Comparison of ENCODE assay signal across 8 mouse cellular contexts in genomic region chr15:89377938-89378828, GRCm38 (mm10). TPM values are rescaled to one million over a fixed set of nuclear protein-coding genes. Genes with fewer than 3 reads are reported as not detected.
DNase-seq lines count a peak whose midpoint lies in the region; ATAC-seq and TF ChIP-seq lines count a peak whose summit lies in the region.

No protein-coding gene starts in this region.

- H3K27ac ChIP-seq in left cerebral cortex, adult 2 months, result peak overlapping the region; percentile 40; the same call in 1 of the 2 replicates
- H3K27ac ChIP-seq in embryonic facial prominence, embryonic 11.5 days (replicated peaks; ENCODE audit: low read depth, low read length), result no peak overlapping the region
- H3K27ac ChIP-seq in hindbrain, postnatal 0 days, result no peak overlapping the region
- no peak overlapping the region for H3K27ac ChIP-seq in midbrain, postnatal 0 days (ENCODE audit: low read depth, low read length)

- no peaks in the 10 kb centered on the region for H3K36me3 ChIP-seq in embryonic facial prominence, embryonic 11.5 days (replicated peaks; ENCODE audit: control insufficient read depth, insufficient read depth, low read depth, low read length)
- H3K36me3 ChIP-seq in hindbrain, postnatal 0 days (ENCODE audit: insufficient read depth, low read length), result no peaks in the 10 kb centered on the region
- H3K36me3 ChIP-seq in midbrain, postnatal 0 days (ENCODE audit: insufficient read depth, low read length), result no peaks in the 10 kb centered on the region

- intact Hi-C loops in left cerebral cortex, adult 2 months (cut with DNase I), result no loop called here
- intact Hi-C loops in left cerebral cortex, postnatal 25 days (cut with DNase I), result loop anchor here (5.0 kb wide), 1 partner anchor 89 kb away; no protein-coding TSS in a partner anchor
- intact Hi-C loops in left cerebral cortex, postnatal 14 days (cut with DNase I), result no loop called here

- DNase-seq in left cerebral cortex, adult 2 months (ENCODE audit: extremely low spot score in 1 of 2, low spot score in 2 of 2), result no peak
- DNase-seq in left cerebral cortex, postnatal 25 days (ENCODE audit: low spot score in 2 of 2), result no peak
- no peak for DNase-seq in embryonic facial prominence, embryonic 11.5 days (ENCODE audit: low spot score)
- no peak for DNase-seq in hindbrain, postnatal 0 days (ENCODE audit: low spot score)
- DNase-seq in midbrain, postnatal 0 days (ENCODE audit: low spot score), result no peak
- DNase-seq in urinary bladder, postnatal 14 days (ENCODE audit: low spot score), result no peak
- no peak for DNase-seq in frontal cortex, postnatal 25 days (ENCODE audit: low spot score in 2 of 2)
- DNase-seq in left cerebral cortex, postnatal 14 days (ENCODE audit: low spot score in 2 of 2), result no peak

- peaks cover 35% of the 10 kb centered on the region for H3K27me3 ChIP-seq in embryonic facial prominence, embryonic 11.5 days (ENCODE audit: control insufficient read depth, insufficient read depth, low read length)
- H3K27me3 ChIP-seq in hindbrain, postnatal 0 days (ENCODE audit: insufficient read depth, low read length), result peaks cover 24% of the 10 kb centered on the region
- H3K27me3 ChIP-seq in midbrain, postnatal 0 days (ENCODE audit: insufficient read depth, low read length), result peaks cover 32% of the 10 kb centered on the region

- H3K9ac ChIP-seq in embryonic facial prominence, embryonic 11.5 days (replicated peaks; ENCODE audit: low read length), result no peak overlapping the region
- peak overlapping the region; percentile 22; the same call in 1 of the 2 replicates for H3K9ac ChIP-seq in hindbrain, postnatal 0 days (replicated peaks; ENCODE audit: low read length)
- 0 out of 2 replicates have a peak overlapping the region, but pooled peaks have one; percentile 25 for H3K9ac ChIP-seq in midbrain, postnatal 0 days (replicated peaks; ENCODE audit: low read length, poor library complexity, severe bottlenecking)

- H3K4me1 ChIP-seq in embryonic facial prominence, embryonic 11.5 days (ENCODE audit: control insufficient read depth, insufficient read depth, low read length), result peaks cover 4% of the 10 kb centered on the region; the same call in 1 of the 2 replicates
- H3K4me1 ChIP-seq in hindbrain, postnatal 0 days (ENCODE audit: insufficient read depth, low read length), result 0 out of 2 replicates have a peak, but pooled peaks cover 9% of the 10 kb centered on the region
- H3K4me1 ChIP-seq in midbrain, postnatal 0 days (ENCODE audit: insufficient read depth, low read length), result peaks cover 16% of the 10 kb centered on the region

- H3K9me3 ChIP-seq in embryonic facial prominence, embryonic 11.5 days (replicated peaks; ENCODE audit: control insufficient read depth, low read length), result no peaks in the 10 kb centered on the region
- H3K9me3 ChIP-seq in hindbrain, postnatal 0 days (ENCODE audit: low read length), result no peaks in the 10 kb centered on the region
- H3K9me3 ChIP-seq in midbrain, postnatal 0 days (ENCODE audit: low read length), result no peaks in the 10 kb centered on the region

- no peak for ATAC-seq in embryonic facial prominence, embryonic 11.5 days (replicated peaks; ENCODE audit: insufficient number of reproducible peaks, low FRiP score, low TSS enrichment, low read depth)
- ATAC-seq in hindbrain, postnatal 0 days, result no peak
- ATAC-seq in midbrain, postnatal 0 days (ENCODE audit: low FRiP score), result no peak

- H3K4me2 ChIP-seq in embryonic facial prominence, embryonic 11.5 days (ENCODE audit: low read depth, low read length), result peak overlapping the region; percentile 49
- peak overlapping the region; percentile 57 for H3K4me2 ChIP-seq in hindbrain, postnatal 0 days (ENCODE audit: low read depth, low read length)
- H3K4me2 ChIP-seq in midbrain, postnatal 0 days (ENCODE audit: low read depth, low read length, poor library complexity, severe bottlenecking), result peak overlapping the region; percentile 66

- peak overlapping the region; percentile 39 for H3K4me3 ChIP-seq in left cerebral cortex, adult 2 months
- peak overlapping the region; percentile 30 for H3K4me3 ChIP-seq in embryonic facial prominence, embryonic 11.5 days (ENCODE audit: low read depth, low read length)
- peak overlapping the region; percentile 30 for H3K4me3 ChIP-seq in hindbrain, postnatal 0 days (ENCODE audit: low read length)
- H3K4me3 ChIP-seq in midbrain, postnatal 0 days (ENCODE audit: low read depth, low read length), result peak overlapping the region; percentile 33

- WGBS in embryonic facial prominence, embryonic 11.5 days, result 12% methylated on average over 41 of the region's 46 CpGs
- 13% methylated on average over 46 of the region's 46 CpGs for WGBS in hindbrain, postnatal 0 days
- 14% methylated on average over 46 of the region's 46 CpGs for WGBS in midbrain, postnatal 0 days

- TF ChIP-seq CTCF in left cerebral cortex, adult 2 months (IDR thresholded peaks at IDR 0.05), result no peak
- no peak for TF ChIP-seq CTCF in hindbrain, postnatal 0 days (IDR thresholded peaks at IDR 0.05; ENCODE audit: low read depth)
- TF ChIP-seq CTCF in midbrain, postnatal 0 days (IDR thresholded peaks at IDR 0.05), result no peak

RNA-seq across cellular contexts. Expression of gene Odf3b, which starts 0.9 kb away (rescaled TPM):
- 1 to 10 TPM; 1.1 to 1.8 TPM for total RNA-seq in left cerebral cortex, adult 2 months (2021)
- total RNA-seq in left cerebral cortex, postnatal 25 days (2021), result under 1 TPM; 0.57 to 0.80 TPM
- polyA plus RNA-seq in embryonic facial prominence, embryonic 11.5 days (2014; fragmentation: Nextera tagmentation; extraction: Ambion mirVana), result 0.38 and 0.45 TPM in 2 replicates
- total RNA-seq in hindbrain, postnatal 0 days (2014; rRNA removed), result 0.43 and 7.2 TPM in 2 replicates
- 5.4 and 7.0 TPM in 2 replicates for polyA plus RNA-seq in hindbrain, postnatal 0 days (2015; fragmentation: Nextera tagmentation; extraction: Ambion mirVana)
- total RNA-seq in midbrain, postnatal 0 days (2014; rRNA removed), result 2.2 and 10.7 TPM in 2 replicates
- polyA plus RNA-seq in midbrain, postnatal 0 days (2015; fragmentation: Nextera tagmentation; extraction: Ambion mirVana), result 6.7 and 8.6 TPM in 2 replicates
- total RNA-seq in left cerebral cortex, postnatal 14 days (2021), result 1 to 10 TPM in 1 of 2 experiments, under 1 TPM in 1; 0.35 to 1.0 TPM

RNA-seq across cellular contexts. Expression of gene Tymp, which starts 1.3 kb away (rescaled TPM):
- total RNA-seq in left cerebral cortex, adult 2 months (2021), result 1 to 10 TPM in 1 of 2 experiments, under 1 TPM in 1; 0.77 to 2.1 TPM
- 1 to 10 TPM; 1.3 to 1.6 TPM for total RNA-seq in left cerebral cortex, postnatal 25 days (2021)
- polyA plus RNA-seq in embryonic facial prominence, embryonic 11.5 days (2014; fragmentation: Nextera tagmentation; extraction: Ambion mirVana), result 1.4 and 2.1 TPM in 2 replicates
- total RNA-seq in hindbrain, postnatal 0 days (2014; rRNA removed), result 7.8 and 8.9 TPM in 2 replicates
- 3.6 and 3.9 TPM in 2 replicates for polyA plus RNA-seq in hindbrain, postnatal 0 days (2015; fragmentation: Nextera tagmentation; extraction: Ambion mirVana)
- 4.6 and 7.0 TPM in 2 replicates for total RNA-seq in midbrain, postnatal 0 days (2014; rRNA removed)
- polyA plus RNA-seq in midbrain, postnatal 0 days (2015; fragmentation: Nextera tagmentation; extraction: Ambion mirVana), result 3.1 and 3.6 TPM in 2 replicates
- total RNA-seq in left cerebral cortex, postnatal 14 days (2021), result 1 to 10 TPM; 1.5 to 1.7 TPM

RNA-seq across cellular contexts. Expression of gene Sco2, which starts 4.5 kb away (rescaled TPM):
- 10 to 100 TPM; 28.5 to 29.1 TPM for total RNA-seq in left cerebral cortex, adult 2 months (2021)
- total RNA-seq in left cerebral cortex, postnatal 25 days (2021), result 10 to 100 TPM; 25.3 to 26.8 TPM
- polyA plus RNA-seq in embryonic facial prominence, embryonic 11.5 days (2014; fragmentation: Nextera tagmentation; extraction: Ambion mirVana), result 4.8 and 5.2 TPM in 2 replicates
- total RNA-seq in hindbrain, postnatal 0 days (2014; rRNA removed), result 28.5 and 52.6 TPM in 2 replicates
- polyA plus RNA-seq in hindbrain, postnatal 0 days (2015; fragmentation: Nextera tagmentation; extraction: Ambion mirVana), result 22.9 and 24.3 TPM in 2 replicates
- 24.9 and 36.1 TPM in 2 replicates for total RNA-seq in midbrain, postnatal 0 days (2014; rRNA removed)
- polyA plus RNA-seq in midbrain, postnatal 0 days (2015; fragmentation: Nextera tagmentation; extraction: Ambion mirVana), result 23.1 and 26.5 TPM in 2 replicates
- 10 to 100 TPM; 25.6 to 26.0 TPM for total RNA-seq in left cerebral cortex, postnatal 14 days (2021)

RNA-seq across cellular contexts. Expression of gene Klhdc7b, which starts 6.5 kb away (rescaled TPM):
- under 1 TPM; 0.35 to 0.72 TPM for total RNA-seq in left cerebral cortex, adult 2 months (2021)
- under 1 TPM; 0.30 to 0.34 TPM for total RNA-seq in left cerebral cortex, postnatal 25 days (2021)
- not detected in 2 replicates for polyA plus RNA-seq in embryonic facial prominence, embryonic 11.5 days (2014; fragmentation: Nextera tagmentation; extraction: Ambion mirVana)
- total RNA-seq in hindbrain, postnatal 0 days (2014; rRNA removed), result 0.26 and 0.40 TPM in 2 replicates
- 0.04 TPM in 1 of 2 replicates, not detected in the other for polyA plus RNA-seq in hindbrain, postnatal 0 days (2015; fragmentation: Nextera tagmentation; extraction: Ambion mirVana)
- 0.14 and 0.22 TPM in 2 replicates for total RNA-seq in midbrain, postnatal 0 days (2014; rRNA removed)
- polyA plus RNA-seq in midbrain, postnatal 0 days (2015; fragmentation: Nextera tagmentation; extraction: Ambion mirVana), result not detected in 2 replicates
- total RNA-seq in left cerebral cortex, postnatal 14 days (2021), result under 1 TPM; 0.19 to 0.44 TPM

RNA-seq across cellular contexts. Expression of gene Ncaph2, which starts 22.7 kb away (rescaled TPM):
- 100 to 1,000 TPM; 108 TPM for total RNA-seq in left cerebral cortex, adult 2 months (2021)
- 10 to 100 TPM; 96.1 to 97.4 TPM for total RNA-seq in left cerebral cortex, postnatal 25 days (2021)
- 158 and 171 TPM in 2 replicates for polyA plus RNA-seq in embryonic facial prominence, embryonic 11.5 days (2014; fragmentation: Nextera tagmentation; extraction: Ambion mirVana)
- total RNA-seq in hindbrain, postnatal 0 days (2014; rRNA removed), result 79.1 and 106 TPM in 2 replicates
- 97.1 and 99.1 TPM in 2 replicates for polyA plus RNA-seq in hindbrain, postnatal 0 days (2015; fragmentation: Nextera tagmentation; extraction: Ambion mirVana)
- 87.1 and 88.8 TPM in 2 replicates for total RNA-seq in midbrain, postnatal 0 days (2014; rRNA removed)
- 88.0 and 96.9 TPM in 2 replicates for polyA plus RNA-seq in midbrain, postnatal 0 days (2015; fragmentation: Nextera tagmentation; extraction: Ambion mirVana)
- 10 to 100 TPM; 80.2 to 81.3 TPM for total RNA-seq in left cerebral cortex, postnatal 14 days (2021)
